Mouse (Mus musculus) thymus, adult 18-20 months (tissue): ENCODE results near the gene Tor1aip1.

Experiments
- DNase-seq, 2 experiments: peaks; one replicate each; pipeline ENCODE4 v3.0.0; 2022; ENCODE audit warnings: mixed read lengths in 2 of 2

The Tor1aip1 gene

DNA sequence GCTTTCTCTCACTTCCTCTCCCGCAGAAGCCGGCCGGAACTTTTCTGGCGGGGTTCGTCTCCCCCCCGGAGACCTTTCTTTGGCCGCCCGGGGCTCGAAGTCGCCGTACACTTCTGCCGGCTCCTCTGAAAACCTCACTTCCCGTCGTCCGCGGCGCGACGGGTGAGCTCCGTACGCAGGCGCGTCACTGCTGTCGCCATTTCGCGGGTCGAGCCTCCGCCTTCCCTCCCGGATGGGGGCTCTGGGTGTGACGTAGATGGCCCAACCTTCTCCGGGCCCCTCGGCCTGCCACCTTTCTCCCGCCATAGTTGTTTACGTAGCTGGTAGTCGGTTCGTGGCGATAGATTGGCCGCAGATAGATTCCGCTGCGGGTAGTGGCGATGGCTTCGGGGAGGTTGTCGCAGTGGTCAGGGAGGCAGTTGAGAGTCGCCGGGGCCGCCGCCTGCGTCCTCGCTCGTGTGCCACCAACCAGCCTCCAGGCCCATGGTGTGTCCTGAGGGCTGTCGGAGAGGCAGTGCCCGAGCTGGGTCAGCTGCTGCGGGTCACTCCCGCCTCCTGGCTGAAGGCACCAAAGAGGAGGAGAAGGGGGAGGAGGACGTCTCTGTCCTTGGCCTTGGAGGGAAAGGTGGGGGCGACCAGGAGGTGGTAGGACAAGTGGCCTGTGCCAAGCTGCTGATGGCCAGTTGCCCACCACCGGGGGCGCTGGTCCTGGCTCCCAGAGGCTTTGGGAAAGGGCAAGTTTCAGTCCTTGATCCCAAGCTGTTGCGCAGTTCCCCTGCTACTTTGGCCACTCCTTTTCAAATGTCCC, at the start of gene Tor1aip1:
TSS of gene Tor1aip1 (minus strand) at position 551 of the 808 bp plus-strand sequence.
- DNase-seq, result peak; percentile 98

DNA sequence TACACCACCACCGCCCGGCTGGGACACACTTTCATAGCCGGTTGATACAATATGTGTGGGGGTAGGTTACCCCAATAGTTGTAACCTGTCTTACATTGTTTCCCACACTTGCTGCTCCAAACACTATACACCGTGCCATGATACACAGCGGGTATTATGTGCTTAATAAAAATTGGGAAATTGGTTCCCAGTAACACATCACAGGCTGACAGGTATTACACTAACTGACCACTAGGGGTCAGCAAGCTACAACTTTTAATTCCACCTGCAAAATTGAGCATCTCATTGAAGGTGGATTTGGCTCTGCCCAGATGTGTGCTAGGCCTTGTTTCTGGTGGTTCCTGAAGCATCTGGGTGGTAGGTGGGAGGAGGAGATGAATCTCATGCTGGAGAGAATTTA, 49.5 kb upstream of the Tor1aip1 start:
- no peak for DNase-seq

DNA sequence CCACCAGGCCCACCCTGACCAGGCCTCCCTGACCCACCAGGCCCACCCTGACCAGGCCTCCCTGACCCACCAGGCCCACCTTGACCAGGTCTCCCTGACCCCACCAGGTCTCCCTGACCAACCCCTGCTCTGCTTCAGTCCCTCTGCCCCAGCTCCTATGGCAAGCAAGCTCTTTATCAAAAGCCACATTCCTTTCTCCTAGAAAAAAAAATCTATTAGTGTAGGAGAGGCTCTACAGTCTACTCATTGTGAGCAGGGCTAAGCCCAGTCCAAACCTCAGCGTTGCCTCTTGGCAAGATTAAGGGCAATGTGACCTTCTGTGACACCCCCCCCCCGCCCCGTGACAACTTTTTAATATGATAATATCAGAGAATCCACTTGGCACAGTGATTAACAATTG, 48.3 kb upstream of the Tor1aip1 start:
- no peak for DNase-seq

DNA sequence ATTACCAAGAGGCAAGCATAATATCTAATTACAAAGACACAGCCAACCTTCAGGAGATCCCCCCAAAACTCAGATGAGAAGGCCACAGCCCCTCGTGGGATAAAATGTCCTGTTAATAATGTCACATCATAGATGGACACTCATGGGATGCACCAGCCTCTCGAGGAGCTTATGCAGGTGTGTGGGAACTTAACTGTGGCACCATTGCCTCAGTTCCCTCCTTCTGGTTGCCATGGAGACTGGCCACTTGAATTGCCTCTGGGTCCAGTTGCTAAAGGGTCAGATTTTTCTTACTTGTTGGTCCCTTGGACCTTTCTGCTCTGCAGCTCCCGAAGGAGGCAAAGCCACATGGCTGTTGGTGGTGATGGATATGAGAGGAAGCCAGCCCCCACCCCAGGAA, 41.4 kb upstream of the Tor1aip1 start:
- no peak for DNase-seq

DNA sequence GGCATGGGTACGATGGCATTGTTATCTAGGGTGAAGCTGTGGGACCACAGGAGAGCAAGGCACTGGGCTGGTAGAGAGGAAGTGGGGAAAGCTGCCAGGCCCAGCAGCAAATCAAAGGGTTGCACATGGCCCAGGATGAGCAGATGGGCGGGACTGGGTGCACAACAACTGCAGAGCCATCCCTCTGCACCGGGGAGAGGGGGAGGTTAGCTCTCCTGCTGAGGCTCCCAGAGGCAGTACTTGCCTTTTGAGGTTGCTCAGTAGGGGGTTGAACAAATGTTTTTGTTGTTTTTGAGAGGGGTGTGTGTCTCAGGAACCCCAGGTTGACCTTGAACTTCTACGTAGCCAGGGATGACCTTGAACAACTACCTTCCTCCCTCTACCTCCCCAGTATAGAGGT, 40.2 kb upstream of the Tor1aip1 start:
- DNase-seq, result peak; percentile 33 to 52

DNA sequence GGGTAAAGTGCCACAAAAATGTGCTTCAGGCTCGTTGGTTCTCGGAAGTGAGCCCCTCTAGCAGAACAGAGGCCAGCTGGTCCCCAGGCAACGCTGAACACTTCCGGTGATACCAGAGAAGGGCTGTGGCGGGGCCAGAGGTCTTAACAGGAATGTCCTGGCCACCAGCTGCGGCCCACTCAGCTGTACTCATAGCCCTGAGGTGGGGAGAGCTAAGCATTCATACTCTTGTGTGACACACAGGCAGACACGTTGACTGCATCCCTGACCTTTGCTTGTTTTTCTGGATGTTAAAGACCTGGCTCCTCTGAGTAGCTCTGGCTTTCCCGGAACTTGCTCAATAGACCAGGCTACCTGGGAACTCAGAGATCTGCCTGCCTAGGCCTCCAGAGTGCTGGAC, 38.3 kb upstream of the Tor1aip1 start:
- no peak for DNase-seq

DNA sequence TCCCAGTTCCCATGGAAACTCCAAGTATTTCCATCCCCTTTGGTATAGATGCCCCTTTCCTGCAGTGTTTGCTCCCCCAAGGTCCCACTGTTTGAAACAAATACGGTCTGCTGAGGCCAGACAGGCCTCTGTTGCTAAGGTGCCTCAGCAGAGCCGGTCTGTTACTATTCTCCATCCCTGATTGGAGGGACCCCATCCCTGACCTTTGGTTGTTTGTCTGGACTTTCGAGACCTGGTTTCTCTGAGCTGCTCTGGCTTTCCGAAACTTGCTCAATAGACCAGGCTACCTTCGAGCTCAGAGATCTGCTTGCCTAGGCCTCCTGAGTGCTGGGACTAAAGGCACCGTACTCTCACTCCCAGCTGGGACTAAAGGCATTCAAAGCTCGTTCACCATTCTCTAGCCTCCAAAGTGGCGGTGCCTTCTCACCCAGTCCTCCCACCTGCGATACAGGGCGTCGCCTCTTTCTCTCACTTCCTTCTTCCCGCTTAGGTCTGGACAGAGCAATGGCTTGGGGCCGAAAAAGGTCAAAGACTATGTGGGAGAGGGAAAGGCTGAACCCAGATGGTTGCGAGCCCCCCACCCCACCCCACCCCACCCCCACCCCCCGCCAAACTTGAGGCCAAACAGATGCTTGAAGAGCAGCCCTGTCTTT, 37.0 kb upstream of the Tor1aip1 start:
- no peak for DNase-seq

DNA sequence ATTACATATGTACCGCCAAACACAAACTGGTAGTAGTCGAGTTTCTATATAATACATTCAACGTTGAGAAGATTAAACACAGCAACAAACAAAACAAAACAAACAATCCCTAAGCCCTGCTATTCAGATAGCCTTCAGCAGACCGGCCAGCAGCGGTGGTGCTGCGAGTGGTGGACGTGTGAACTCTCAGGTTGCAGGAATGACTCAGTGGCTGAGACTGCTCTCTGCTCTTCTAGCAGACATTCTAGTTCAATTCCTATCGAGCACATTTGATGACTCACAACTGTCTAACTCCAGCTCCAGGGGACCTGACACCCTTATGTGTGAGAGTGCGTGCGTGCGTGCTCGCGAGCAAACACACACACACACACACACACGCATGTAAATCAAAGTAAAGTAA, 33.8 kb upstream of the Tor1aip1 start:
- DNase-seq, result no peak

DNA sequence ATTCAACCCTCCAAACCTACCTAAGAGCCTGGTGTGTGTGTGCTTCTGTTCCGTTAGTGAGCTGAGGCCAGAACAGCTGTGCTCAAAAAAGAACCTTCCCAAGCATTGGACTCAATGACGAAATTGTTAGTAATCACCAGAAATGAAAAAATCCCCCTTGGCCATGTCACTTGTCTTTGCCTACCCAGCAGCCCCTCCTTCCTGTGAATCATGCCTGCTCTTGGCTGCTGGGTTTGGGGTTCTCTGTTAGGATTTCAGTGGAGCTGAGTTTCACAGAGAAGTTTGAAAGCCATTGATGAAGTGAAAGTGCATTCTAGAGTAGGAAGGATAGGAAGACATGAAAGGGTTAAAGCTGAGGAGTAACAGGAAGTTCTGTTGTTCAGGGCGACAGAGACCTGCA, 29.9 kb upstream of the Tor1aip1 start:
- no peak for DNase-seq

DNA sequence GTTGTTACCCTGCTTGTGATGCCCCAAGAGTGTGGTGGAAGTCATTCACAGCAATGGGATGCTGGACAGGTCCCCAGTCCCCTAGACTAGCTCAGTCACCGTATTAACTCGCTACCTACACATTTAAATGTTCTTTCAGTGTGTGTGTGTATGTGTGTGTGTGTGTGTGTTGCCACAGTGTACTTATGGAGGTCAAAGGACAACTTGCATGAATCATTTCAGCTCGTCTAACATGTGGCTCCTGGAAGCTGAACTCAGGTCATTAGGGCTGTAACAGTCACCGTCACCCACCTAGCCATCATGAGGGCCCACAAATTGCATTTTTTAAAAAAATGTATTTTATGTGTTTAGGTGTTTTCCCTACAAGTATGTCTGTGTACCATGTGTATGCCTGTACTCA, 25.9 kb upstream of the Tor1aip1 start:
- DNase-seq, result no peak

DNA sequence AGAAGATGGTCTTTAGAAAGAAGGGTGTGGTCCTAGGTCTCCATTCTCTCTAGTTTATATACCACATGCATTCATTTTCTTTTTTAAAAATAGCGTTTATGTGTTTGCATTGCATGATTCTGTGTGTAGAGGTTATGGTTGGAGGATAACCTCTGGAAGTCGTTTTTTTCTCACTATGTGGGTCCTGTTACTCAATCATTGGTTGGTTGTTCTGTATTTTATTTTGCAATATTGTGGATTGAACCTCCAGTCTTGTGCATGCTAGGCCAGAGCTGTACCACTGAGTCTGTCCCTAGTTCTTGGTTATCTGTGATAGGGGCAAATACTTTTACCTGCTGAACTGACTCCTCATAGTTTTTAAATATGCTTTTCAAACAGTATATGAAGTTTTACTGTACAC, 21.9 kb upstream of the Tor1aip1 start:
- DNase-seq, result no peak

DNA sequence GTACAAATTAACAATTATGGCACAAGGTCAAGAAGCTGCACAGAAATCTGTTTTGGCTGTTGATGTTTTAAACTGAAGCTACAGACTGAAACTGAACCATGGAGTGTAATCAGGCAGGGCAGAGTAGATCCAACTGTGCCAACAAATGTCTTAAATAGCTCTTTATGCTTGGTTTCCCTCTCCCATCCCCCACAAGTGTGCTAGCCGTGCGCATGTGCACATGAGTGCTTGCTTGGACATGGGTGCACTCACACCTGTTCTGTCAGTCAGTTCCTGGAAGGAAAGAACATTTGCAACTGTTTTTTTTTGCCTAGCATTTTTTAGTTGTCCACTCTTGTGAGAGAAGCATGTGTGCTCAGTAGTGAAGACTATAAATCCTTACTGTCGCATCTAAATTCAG, 10.4 kb upstream of the Tor1aip1 start:
- DNase-seq, result no peak

DNA sequence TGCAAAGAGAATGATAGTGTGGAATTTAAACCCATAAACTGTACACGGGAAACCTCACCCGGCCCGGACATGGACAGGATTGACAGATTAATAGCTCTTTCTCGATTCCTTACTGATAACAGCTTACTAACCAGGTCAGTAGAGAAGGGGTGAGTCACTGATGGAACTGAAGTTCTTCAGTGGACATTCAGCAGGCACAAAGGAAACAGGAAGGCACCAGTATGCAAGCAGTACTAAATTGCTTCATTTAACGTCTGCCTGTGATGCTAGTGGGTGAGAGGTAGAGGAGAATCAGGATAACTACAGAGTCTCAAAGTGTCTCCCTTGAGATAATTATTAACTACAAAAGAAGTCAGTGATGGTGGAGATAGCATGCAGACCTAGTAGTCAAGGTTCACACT, 7.9 kb upstream of the Tor1aip1 start:
- no peak for DNase-seq

DNA sequence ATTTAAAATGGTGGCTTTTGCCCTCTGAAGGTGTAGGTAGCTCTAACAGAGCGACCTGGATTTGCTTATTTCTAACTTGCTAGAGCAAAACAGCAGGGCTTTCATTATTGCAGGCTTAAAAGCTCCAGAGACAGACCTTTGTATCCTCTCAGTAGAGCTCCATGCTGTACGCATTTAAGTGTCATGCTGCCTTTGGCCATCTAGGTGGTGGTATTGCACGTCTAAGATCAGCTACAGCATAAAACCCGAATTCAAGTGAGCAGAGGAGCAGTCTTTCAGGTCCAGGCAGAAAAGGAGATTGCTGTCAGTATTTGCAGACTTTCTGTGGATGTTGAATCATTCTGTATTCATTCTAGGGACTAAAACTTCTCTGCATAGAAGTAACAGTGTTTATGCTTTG, 6.7 kb upstream of the Tor1aip1 start:
- peak in 1 of 2 experiments; percentile 38 for DNase-seq

DNA sequence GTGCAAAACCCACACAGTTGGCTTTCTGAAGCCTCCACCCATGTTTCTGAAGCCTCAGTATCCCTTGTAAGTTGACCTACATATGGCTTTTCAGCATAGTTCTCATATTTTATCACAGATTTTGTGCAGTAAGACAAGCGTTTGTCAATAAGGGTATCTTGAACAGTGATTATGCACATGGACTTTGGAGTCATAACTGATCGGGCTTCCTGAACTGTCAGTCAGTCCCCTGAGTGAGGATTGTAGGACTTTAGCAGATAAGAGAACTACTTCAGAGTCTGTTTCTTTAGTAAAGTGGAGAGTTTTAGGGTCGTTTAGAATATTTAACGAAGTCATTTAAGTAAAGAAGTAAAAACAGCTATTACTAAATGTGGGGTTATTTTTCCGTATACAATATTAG, 6.2 kb upstream of the Tor1aip1 start:
- no peak for DNase-seq

DNA sequence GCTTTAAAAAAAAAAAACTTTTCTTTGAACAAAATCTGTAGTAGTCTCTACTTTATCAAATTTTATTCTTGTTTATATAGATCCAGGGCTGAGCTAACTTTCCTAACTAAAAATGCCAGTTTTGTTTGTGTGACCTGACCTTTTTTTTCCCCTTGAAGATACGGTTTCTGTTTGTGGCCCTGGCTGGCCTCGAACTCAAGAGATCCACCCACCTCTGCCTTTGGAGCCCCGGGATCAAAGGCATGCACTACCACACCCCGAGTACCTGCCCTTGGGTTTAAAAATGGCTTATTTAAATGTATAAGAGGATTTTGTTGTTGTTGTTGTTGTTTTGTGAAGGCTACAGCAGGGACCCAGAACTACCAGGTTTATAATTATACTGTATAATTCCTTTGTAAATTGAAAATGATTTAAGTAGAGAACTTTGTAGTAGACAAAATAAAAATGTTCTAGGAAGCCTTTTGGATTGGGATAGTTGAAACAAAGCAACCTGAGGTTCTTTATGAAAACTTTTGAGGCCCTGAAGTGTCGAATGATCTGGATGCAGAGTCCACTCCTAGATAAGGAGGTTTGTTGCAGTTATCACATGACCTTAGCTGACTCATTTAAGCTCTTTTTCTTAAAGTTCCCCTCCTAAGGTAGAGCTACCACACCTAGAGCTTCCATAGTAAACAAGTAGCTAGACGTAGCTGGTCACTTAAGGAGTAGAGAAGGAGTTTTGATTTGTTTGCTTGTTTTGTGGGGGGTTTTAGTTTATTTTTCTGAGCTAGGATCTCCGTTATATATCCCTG, 5.4 kb upstream of the Tor1aip1 start:
- no peak for DNase-seq

DNA sequence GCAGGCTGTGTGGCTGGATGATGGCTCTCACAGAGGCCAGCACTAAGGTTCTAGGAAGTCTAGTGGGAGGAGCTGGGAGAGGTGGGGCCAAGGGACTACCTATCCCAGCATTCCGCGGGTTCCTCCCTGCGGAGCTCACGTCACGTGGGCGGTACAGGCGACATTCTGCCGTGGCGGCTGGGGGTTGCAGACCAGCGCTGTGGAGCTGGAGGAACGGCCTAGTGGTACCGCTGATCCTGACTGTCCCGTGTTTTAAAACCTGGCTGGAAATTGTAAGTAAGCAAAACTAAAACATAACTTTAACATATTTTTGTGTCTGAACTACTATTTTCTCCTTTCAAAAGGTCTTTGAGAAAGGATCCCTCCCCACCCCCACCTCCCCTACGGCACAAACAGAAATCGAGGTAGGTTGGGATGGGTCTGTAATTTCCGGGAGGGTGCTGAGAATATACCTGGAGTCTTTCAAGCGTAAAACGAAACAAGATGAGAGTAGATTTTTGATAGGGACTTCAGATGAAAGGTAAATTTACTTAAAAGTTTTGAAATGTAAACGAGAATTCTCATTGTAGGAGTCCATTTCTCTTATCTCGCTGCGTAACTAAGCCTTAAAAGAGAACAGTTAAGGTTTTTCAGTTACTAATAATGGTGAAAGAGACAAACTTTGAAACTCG, 4.6 kb upstream of the Tor1aip1 start:
- peak; percentile 83 to 91 for DNase-seq

DNA sequence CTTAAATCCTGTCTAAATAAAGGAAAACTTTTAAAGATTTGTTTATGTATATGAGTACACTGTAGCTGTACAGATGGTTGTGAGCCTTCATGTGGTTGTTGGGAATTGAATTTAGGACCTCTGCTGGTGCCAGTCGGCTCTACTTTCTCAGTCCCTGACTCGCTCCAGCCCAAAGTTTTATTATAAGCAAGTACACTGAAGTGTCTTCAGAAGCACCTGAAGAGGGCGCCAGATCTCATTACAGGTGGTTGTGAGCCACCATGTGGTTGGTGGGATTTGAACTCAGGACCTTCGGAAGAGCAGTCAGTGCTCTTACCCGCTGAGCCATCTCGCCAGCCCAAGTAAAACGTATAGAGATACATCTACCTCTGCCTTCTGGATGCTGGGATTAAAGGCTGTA, 3.7 kb upstream of the Tor1aip1 start:
- DNase-seq, result peak in 1 of 2 experiments; percentile 14

DNA sequence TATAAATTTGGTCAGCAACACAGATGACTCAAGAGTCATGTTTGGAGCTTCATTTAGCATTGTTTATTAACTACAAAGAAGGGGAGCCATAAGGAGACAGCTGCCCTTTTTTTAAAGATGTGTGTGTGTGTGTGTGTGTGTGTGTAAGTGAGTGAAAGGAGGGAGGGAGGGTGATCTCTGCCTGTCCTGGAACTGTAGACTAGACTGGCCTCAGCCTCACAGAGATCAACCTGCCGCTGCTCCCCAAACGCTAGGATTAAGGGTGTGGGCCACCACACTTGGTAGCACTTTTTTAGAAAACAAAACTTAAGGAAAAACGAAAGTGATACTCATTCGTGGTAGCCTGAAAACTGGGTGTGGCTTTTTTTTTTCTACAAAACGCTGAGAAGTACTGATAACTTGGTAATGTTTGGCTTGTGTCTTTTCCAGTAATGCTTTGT, 884 bp upstream of the Tor1aip1 start:
- DNase-seq, result peak in 1 of 2 experiments; percentile 15

DNA sequence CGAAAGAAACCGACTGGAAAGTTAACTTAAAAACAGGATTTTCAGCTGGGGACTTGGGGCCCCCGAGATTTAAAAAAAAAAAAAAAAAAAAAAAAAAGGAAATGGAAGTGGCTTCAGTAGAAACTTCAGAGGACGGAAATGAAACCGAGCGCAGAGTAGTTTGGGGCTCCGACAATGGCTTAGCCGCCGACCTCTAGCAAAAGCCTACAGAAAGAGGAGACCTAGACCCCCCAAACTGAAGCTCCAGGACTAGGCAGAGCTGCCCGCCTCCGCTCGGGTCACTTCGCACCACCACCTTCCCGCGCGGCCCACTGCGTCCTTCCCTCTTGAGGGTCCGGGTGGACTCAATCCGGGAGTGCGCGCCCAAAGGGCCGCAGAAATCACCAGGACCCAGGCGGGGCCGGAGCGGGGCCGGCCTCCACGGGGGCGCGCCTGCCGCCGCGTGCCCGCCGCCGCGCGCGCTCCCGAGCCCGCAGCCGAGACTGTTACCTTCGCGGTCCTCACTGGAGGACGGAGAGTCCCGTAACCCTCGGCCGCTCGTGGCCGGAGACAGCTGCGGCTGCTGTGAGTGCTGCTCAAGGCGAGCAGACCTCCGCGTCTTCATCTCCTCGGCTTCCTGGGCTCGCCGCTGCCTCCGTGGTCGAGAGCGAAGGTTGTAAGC, 881 bp downstream of the Tor1aip1 start, which contains the start of gene Tor1aip2:
TSS of gene Tor1aip2 (plus strand) at position 135 of the 661 bp plus-strand sequence.
- no peak for DNase-seq

DNA sequence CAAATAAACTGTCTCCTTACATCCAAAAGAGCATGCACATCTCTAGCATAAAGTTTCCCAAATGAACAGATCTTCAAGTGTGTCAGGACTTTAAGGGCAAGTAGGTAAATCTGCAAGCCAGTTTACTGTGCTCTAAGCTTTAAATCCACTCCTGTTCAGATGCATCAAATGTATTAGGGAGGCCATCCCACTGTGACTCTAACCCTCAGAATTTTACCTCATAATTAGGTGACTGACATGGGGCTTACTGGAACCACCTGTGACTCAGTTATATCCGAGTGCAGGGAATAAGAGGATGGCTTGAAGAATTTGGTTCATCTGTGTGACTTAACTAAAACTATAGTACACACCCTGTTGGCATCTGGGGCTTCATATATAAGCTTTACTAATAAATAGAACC, 1.6 kb downstream of the Tor1aip1 start:
- no peak for DNase-seq

DNA sequence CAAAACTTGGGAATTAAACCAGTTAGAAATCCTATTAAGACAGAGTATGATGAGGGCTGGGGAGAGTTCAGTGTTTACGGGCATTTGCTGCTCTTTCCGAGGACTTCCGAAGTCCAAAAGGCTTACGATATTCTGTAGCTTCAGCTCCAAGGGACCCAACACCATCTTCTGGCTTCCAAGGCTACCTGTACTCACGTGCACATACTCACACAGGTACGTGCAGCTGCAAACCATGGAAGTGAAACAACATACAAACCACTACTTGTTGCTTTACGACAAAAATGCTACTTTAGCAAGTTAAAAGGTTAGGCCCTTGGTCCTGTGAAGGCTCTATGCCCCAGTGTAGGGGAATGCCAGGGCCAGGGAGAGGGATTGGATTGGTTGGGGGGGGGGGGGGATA, 2.4 kb downstream of the Tor1aip1 start:
- no peak for DNase-seq
